Mouse (Mus musculus): ENCODE data around the gene Znhit3.

GRCm38 (mm10) chr11:84963556-84963955, 47.4 kb upstream of the Znhit3 start:
- TF ChIP-seq EP300 (IDR thresholded peaks at IDR 0.05) = no peak
- no peak for TF ChIP-seq CTCF (IDR thresholded peaks at IDR 0.05)

Measured in lung, postnatal 0 days (tissue).